ENCODE assay signal across 8 mouse cellular contexts in the genomic region with DNA sequence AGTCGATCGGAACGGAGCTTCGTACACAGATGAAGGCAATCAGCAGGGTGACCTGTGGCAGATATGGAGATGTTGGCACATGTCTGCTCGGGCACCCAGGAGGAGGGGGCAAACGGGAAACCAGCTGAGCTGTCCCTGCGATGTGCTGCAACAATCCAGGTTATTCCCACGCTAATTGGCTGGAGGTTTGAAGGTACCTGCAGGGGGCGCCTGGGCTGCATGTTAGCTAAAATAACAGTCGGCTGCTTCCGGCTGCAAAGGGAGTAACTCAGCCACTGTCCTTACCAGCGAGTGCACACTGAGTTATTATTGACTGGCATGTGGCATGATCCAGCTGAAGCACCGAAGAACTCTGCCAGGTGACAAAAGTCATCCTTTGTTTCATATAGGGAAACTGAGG. TPM values are rescaled to one million over a fixed set of nuclear protein-coding genes. Genes with fewer than 3 reads are reported as not detected.
A peak's percentile ranks its signal among the peaks of the same experiment; 100 is the strongest.
DNase-seq lines count a peak whose midpoint lies in the region; ATAC-seq lines count a peak whose summit lies in the region.

No protein-coding gene starts in this region.

- H3K36me3 ChIP-seq in heart, embryonic 16.5 days (ENCODE audit: control insufficient read depth, insufficient read depth): peaks cover 35% of the 10 kb centered on the region
- peaks cover 57% of the 10 kb centered on the region for H3K36me3 ChIP-seq in heart, embryonic 12.5 days
- no peaks in the 10 kb centered on the region for H3K36me3 ChIP-seq in embryonic facial prominence, embryonic 11.5 days (replicated peaks; ENCODE audit: control insufficient read depth, insufficient read depth, low read depth, low read length)
- H3K36me3 ChIP-seq in neural tube, embryonic 11.5 days (ENCODE audit: control insufficient read depth, insufficient read depth, low read length): no peaks in the 10 kb centered on the region; the same call in 1 of the 2 replicates

- no peaks in the 10 kb centered on the region for H3K27me3 ChIP-seq in heart, embryonic 16.5 days (ENCODE audit: control insufficient read depth, insufficient read depth, low read length)
- no peaks in the 10 kb centered on the region for H3K27me3 ChIP-seq in heart, embryonic 12.5 days (replicated peaks)
- H3K27me3 ChIP-seq in embryonic facial prominence, embryonic 11.5 days (ENCODE audit: control insufficient read depth, insufficient read depth, low read length): no peaks in the 10 kb centered on the region
- H3K27me3 ChIP-seq in neural tube, embryonic 11.5 days (ENCODE audit: control insufficient read depth, insufficient read depth, low read length): no peaks in the 10 kb centered on the region

- no peak overlapping the region for H3K27ac ChIP-seq in heart, embryonic 16.5 days (ENCODE audit: low read length)
- no peak overlapping the region for H3K27ac ChIP-seq in heart, embryonic 12.5 days (ENCODE audit: poor library complexity, severe bottlenecking)
- H3K27ac ChIP-seq in embryonic facial prominence, embryonic 11.5 days (replicated peaks; ENCODE audit: low read depth, low read length): no peak overlapping the region
- H3K27ac ChIP-seq in neural tube, embryonic 11.5 days (ENCODE audit: low read depth, low read length): no peak overlapping the region

- ATAC-seq in heart, embryonic 16.5 days (replicated peaks; ENCODE audit: extremely low read depth, insufficient read depth, low FRiP score): 0 out of 2 replicates have a peak, but pooled peaks have one; percentile 4
- no peak for ATAC-seq in heart, embryonic 12.5 days (ENCODE audit: insufficient number of reproducible peaks, low FRiP score)
- no peak for ATAC-seq in embryonic facial prominence, embryonic 11.5 days (replicated peaks; ENCODE audit: insufficient number of reproducible peaks, low FRiP score, low TSS enrichment, low read depth)
- no peak for ATAC-seq in neural tube, embryonic 11.5 days (ENCODE audit: insufficient read depth, low FRiP score, low TSS enrichment)

- H3K9ac ChIP-seq in heart, embryonic 16.5 days (ENCODE audit: low read length): no peak overlapping the region
- H3K9ac ChIP-seq in heart, embryonic 12.5 days: no peak overlapping the region
- no peak overlapping the region for H3K9ac ChIP-seq in embryonic facial prominence, embryonic 11.5 days (replicated peaks; ENCODE audit: low read length)
- H3K9ac ChIP-seq in neural tube, embryonic 11.5 days (ENCODE audit: low read length): no peak overlapping the region

- peak; percentile 49 for DNase-seq in right cerebral cortex, postnatal 4 days
- no peak for DNase-seq in right cerebral cortex, postnatal 36 days (ENCODE audit: low spot score in 2 of 2)
- peak; percentile 73 for DNase-seq in embryonic facial prominence, embryonic 11.5 days (ENCODE audit: low spot score)
- peak; percentile 56 for DNase-seq in neural tube, embryonic 11.5 days (ENCODE audit: low spot score)
- no peak for DNase-seq in right cerebral cortex, postnatal 25 days
- no peak for DNase-seq in layer of hippocampus, adult 18-20 months (ENCODE audit: low spot score in 2 of 2)

- 65% methylated on average over 13 of the region's 13 CpGs for WGBS in heart, embryonic 16.5 days
- WGBS in heart, embryonic 12.5 days: 64% methylated on average over 13 of the region's 13 CpGs
- WGBS in embryonic facial prominence, embryonic 11.5 days: 61% methylated on average over 13 of the region's 13 CpGs
- WGBS in neural tube, embryonic 11.5 days: 66% methylated on average over 13 of the region's 13 CpGs

- no peaks in the 10 kb centered on the region for H3K9me3 ChIP-seq in heart, embryonic 16.5 days (replicated peaks; ENCODE audit: control insufficient read depth, low read length)
- H3K9me3 ChIP-seq in heart, embryonic 12.5 days (replicated peaks): no peaks in the 10 kb centered on the region
- no peaks in the 10 kb centered on the region for H3K9me3 ChIP-seq in embryonic facial prominence, embryonic 11.5 days (replicated peaks; ENCODE audit: control insufficient read depth, low read length)
- no peaks in the 10 kb centered on the region for H3K9me3 ChIP-seq in neural tube, embryonic 11.5 days (ENCODE audit: control insufficient read depth, low read length)

- no peak overlapping the region for H3K4me2 ChIP-seq in heart, embryonic 16.5 days (ENCODE audit: low read depth, low read length)
- no peak overlapping the region for H3K4me2 ChIP-seq in heart, embryonic 12.5 days
- no peak overlapping the region for H3K4me2 ChIP-seq in embryonic facial prominence, embryonic 11.5 days (ENCODE audit: low read depth, low read length)
- no peak overlapping the region for H3K4me2 ChIP-seq in neural tube, embryonic 11.5 days (ENCODE audit: low read depth)

- peaks cover 5% of the 10 kb centered on the region; the same call in 1 of the 2 replicates for H3K4me1 ChIP-seq in heart, embryonic 16.5 days (ENCODE audit: control insufficient read depth, insufficient read depth, low read length)
- H3K4me1 ChIP-seq in heart, embryonic 12.5 days (replicated peaks): peaks cover 16% of the 10 kb centered on the region
- H3K4me1 ChIP-seq in embryonic facial prominence, embryonic 11.5 days (ENCODE audit: control insufficient read depth, insufficient read depth, low read length): no peaks in the 10 kb centered on the region
- no peaks in the 10 kb centered on the region for H3K4me1 ChIP-seq in neural tube, embryonic 11.5 days (ENCODE audit: control insufficient read depth, insufficient read depth, low read length)

- no peak overlapping the region for H3K4me3 ChIP-seq in heart, embryonic 16.5 days (ENCODE audit: low read length)
- H3K4me3 ChIP-seq in heart, embryonic 12.5 days: no peak overlapping the region
- no peak overlapping the region for H3K4me3 ChIP-seq in embryonic facial prominence, embryonic 11.5 days (ENCODE audit: low read depth, low read length)
- no peak overlapping the region for H3K4me3 ChIP-seq in neural tube, embryonic 11.5 days (ENCODE audit: low read depth, low read length)

RNA-seq across cellular contexts. Expression of gene Cmtm7, which starts 18.3 kb away (rescaled TPM):
- polyA plus RNA-seq in heart, embryonic 16.5 days (2015; fragmentation: Nextera tagmentation; extraction: Ambion mirVana): 130 and 138 TPM in 2 replicates
- 104 TPM in 2 replicates for polyA plus RNA-seq in heart, embryonic 12.5 days (2016; fragmentation: Nextera tagmentation; extraction: Ambion mirVana)
- polyA plus RNA-seq in embryonic facial prominence, embryonic 11.5 days (2014; fragmentation: Nextera tagmentation; extraction: Ambion mirVana): 64.6 and 75.0 TPM in 2 replicates
- 57.0 and 57.2 TPM in 2 replicates for polyA plus RNA-seq in neural tube, embryonic 11.5 days (2014; fragmentation: Nextera tagmentation; extraction: Ambion mirVana)
- 1 to 10 TPM; 4.2 to 5.6 TPM for total RNA-seq in layer of hippocampus, adult 18-20 months (2021)

RNA-seq across cellular contexts. Expression of gene Cmtm6, which starts 32.4 kb away (rescaled TPM):
- polyA plus RNA-seq in heart, embryonic 16.5 days (2015; fragmentation: Nextera tagmentation; extraction: Ambion mirVana): 51.0 and 51.6 TPM in 2 replicates
- 42.2 and 43.9 TPM in 2 replicates for polyA plus RNA-seq in heart, embryonic 12.5 days (2016; fragmentation: Nextera tagmentation; extraction: Ambion mirVana)
- polyA plus RNA-seq in embryonic facial prominence, embryonic 11.5 days (2014; fragmentation: Nextera tagmentation; extraction: Ambion mirVana): 29.3 and 30.0 TPM in 2 replicates
- polyA plus RNA-seq in neural tube, embryonic 11.5 days (2014; fragmentation: Nextera tagmentation; extraction: Ambion mirVana): 24.1 and 25.7 TPM in 2 replicates
- 10 to 100 TPM; 20.4 to 21.1 TPM for total RNA-seq in layer of hippocampus, adult 18-20 months (2021)

Comparison
In these comparisons a context has a peak if more than half of its experiments do, and no peak if none do; other contexts are left out.
1. DNase-seq: peak in right cerebral cortex, postnatal 4 days (single experiment), embryonic facial prominence, embryonic 11.5 days (single experiment) and neural tube, embryonic 11.5 days (single experiment); none in right cerebral cortex, postnatal 36 days (0 of 2), right cerebral cortex, postnatal 25 days (single experiment) and layer of hippocampus, adult 18-20 months (0 of 2).